Mouse (Mus musculus): ENCODE measurements around the gene Ankle1. TPM values are rescaled to one million over a fixed set of nuclear protein-coding genes. Genes with fewer than 3 reads are reported as not detected.

Gene Ankle1
- polyA plus RNA-seq, 1 experiment from 2014 or later: 8.8 TPM

DNA sequence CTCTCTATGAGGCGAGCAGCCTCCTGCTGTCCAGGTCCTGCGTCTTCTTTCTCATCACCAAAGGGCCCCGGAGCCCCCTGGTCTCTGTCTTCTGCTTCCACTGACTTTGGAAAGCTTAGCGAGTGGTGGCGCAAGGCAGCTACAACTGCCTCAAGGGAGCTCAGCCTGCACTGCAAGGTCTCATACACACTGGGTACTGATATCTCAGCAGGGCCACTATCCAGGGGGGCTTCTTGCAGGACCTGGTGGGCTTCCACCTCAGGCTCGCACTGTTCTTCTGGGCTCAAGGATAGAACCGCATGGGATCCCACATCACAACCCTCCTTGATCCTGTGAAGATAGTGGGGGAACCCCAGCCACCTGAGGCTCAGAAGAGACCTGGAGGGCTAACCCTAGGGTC lies 11.3 kb upstream of the Ankle1 start:
- Histone ChIP-seq H3K9ac (ENCODE audit: low read depth, low read length) (no peak overlapping the region), H3K27me3 (replicated peaks; ENCODE audit: control insufficient read depth, insufficient read depth, low read length) (no peaks in the 10 kb centered on the region), H3K9me3 (ENCODE audit: control insufficient read depth, low read length) (no peaks in the 10 kb centered on the region), H3K4me1 (ENCODE audit: control insufficient read depth, insufficient read depth, low read depth, low read length) (peaks cover 12% of the 10 kb centered on the region), H3K4me3 (ENCODE audit: low read length) (no peak overlapping the region), H3K27ac (ENCODE audit: low read depth, low read length) (no peak overlapping the region), H3K36me3 (ENCODE audit: control insufficient read depth, insufficient read depth, low read length) (peaks cover 7% of the 10 kb centered on the region; the same call in 1 of the 2 replicates), H3K4me2 (ENCODE audit: low read length) (peak overlapping the region; percentile 14; the same call in 1 of the 2 replicates)
- no peak for ATAC-seq
- WGBS: 85% methylated on average over 7 of the region's 7 CpGs

DNA sequence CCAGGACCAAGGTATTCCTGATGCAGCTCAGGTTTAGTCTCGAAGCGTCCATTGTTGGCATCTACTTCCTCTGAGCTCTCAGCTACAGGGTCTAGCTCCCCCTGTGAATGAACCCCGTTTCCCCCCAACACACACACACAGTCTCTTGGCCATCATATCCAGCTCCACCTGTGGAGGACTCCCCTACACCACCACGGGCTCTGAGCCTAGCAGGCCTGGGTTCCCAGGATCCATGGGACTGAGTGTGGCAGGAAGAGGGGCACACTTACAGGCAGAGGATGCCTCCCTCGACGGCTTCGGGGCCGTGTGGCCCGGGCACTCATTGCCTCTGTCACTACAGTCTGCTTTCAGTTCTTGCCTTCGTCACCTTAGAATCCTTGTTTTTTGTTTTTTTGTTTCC lies 10.7 kb upstream of the Ankle1 start:
- H3K4me2 ChIP-seq (ENCODE audit: low read length): peak overlapping the region; percentile 11; the same call in 1 of the 2 replicates
- H3K4me1 ChIP-seq (ENCODE audit: control insufficient read depth, insufficient read depth, low read depth, low read length): peaks cover 12% of the 10 kb centered on the region
- H3K27ac ChIP-seq (ENCODE audit: low read depth, low read length): no peak overlapping the region
- WGBS: 77% methylated on average over 10 of the region's 10 CpGs
- no peak overlapping the region; the same call in 1 of the 2 replicates for H3K4me3 ChIP-seq (ENCODE audit: low read length)
- no peaks in the 10 kb centered on the region for H3K27me3 ChIP-seq (replicated peaks; ENCODE audit: control insufficient read depth, insufficient read depth, low read length)
- no peaks in the 10 kb centered on the region for H3K9me3 ChIP-seq (ENCODE audit: control insufficient read depth, low read length)
- peaks cover 7% of the 10 kb centered on the region; the same call in 1 of the 2 replicates for H3K36me3 ChIP-seq (ENCODE audit: control insufficient read depth, insufficient read depth, low read length)
- no peak for ATAC-seq
- H3K9ac ChIP-seq (ENCODE audit: low read depth, low read length): no peak overlapping the region

DNA sequence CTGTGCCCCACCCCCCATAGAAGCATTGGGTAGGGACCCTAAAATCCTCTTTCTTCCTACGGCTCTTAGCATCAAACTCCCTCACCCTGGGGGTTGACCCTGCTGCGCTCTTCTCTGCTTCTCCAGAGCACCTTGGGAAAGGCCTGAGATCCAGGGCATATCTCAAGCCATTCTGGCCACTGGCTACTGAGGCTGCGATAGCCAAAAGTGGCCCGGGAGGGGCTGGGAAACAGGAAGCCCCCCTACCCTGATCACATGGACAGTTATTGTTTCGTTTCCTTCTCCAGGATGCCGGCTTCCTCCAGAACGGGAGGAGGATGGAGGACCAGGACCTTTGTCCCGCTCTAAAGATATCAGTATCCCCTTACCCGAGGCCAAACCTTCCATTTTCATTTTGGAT lies 10.2 kb upstream of the Ankle1 start, which contains the start of gene Ushbp1:
Gene Ushbp1, minus strand, starts transcription at position 174 of the 400 bp plus-strand sequence.
- no peak for ATAC-seq
- H3K4me3 ChIP-seq (ENCODE audit: low read length): peak within 1 kb of the TSS; percentile 80
- peak within 1 kb of the TSS; percentile 35 for H3K9ac ChIP-seq (ENCODE audit: low read depth, low read length)
- H3K36me3 ChIP-seq (ENCODE audit: control insufficient read depth, insufficient read depth, low read length): peaks cover 7% of the 10 kb centered on the region; the same call in 1 of the 2 replicates
- no peaks in the 10 kb centered on the region for H3K27me3 ChIP-seq (replicated peaks; ENCODE audit: control insufficient read depth, insufficient read depth, low read length)
- peak within 1 kb of the TSS; percentile 60 for H3K4me2 ChIP-seq (ENCODE audit: low read length)
- no peaks in the 10 kb centered on the region for H3K9me3 ChIP-seq (ENCODE audit: control insufficient read depth, low read length)
- H3K4me1 ChIP-seq (ENCODE audit: control insufficient read depth, insufficient read depth, low read depth, low read length): peaks cover 12% of the 10 kb centered on the region
- peak within 1 kb of the TSS; percentile 72 for H3K27ac ChIP-seq (ENCODE audit: low read depth, low read length)
- 85% methylated on average over 9 of the region's 9 CpGs for WGBS

DNA sequence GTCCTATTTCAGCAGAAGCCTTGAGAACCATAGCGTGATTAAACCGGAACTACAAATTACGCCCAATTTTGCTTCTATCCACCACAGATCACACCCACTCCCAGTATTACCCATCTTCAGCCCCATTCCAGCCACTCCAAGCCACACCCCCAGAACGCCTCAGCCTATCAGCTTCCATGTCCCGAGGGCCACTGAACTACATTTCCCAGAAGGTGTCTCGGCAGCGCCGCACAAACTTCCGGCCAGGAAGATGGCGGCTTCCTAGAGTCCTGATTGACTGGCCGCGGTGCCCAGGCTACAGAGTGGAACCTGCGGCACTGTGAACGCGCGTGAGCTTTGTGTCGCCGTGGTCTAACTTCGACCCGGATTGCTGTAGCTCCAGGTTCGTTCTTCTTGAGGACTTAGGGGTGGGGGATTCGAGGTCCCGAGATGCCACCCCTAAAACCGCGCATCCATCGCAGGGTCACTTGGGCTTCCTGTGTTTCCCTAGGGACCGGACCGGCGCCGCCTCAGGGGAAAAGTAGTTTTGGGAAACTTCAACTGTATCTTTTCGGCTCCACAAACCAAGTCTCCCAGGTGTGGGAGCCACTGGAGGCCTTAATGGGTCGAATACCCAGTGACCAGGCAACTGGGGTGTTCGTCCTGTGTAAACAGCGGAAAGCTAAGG lies 9.0 kb upstream of the Ankle1 start, which contains the start of gene Babam1:
Gene Babam1, plus strand, starts transcription at position 223 of the 667 bp plus-strand sequence.
- Histone ChIP-seq H3K4me1 (ENCODE audit: control insufficient read depth, insufficient read depth, low read depth, low read length) (peaks cover 12% of the 10 kb centered on the region), H3K4me2 (ENCODE audit: low read length) (peak within 1 kb of the TSS; percentile 97), H3K9me3 (ENCODE audit: control insufficient read depth, low read length) (no peaks in the 10 kb centered on the region), H3K9ac (ENCODE audit: low read depth, low read length) (peak within 1 kb of the TSS; percentile 85), H3K27me3 (replicated peaks; ENCODE audit: control insufficient read depth, insufficient read depth, low read length) (no peaks in the 10 kb centered on the region), H3K36me3 (ENCODE audit: control insufficient read depth, insufficient read depth, low read length) (peaks cover 7% of the 10 kb centered on the region; the same call in 1 of the 2 replicates), H3K27ac (ENCODE audit: low read depth, low read length) (peak within 1 kb of the TSS; percentile 72), H3K4me3 (ENCODE audit: low read length) (peak within 1 kb of the TSS; percentile 80)
- under 1% methylated on average over 34 of the region's 34 CpGs for WGBS
- ATAC-seq: peak; percentile 98

DNA sequence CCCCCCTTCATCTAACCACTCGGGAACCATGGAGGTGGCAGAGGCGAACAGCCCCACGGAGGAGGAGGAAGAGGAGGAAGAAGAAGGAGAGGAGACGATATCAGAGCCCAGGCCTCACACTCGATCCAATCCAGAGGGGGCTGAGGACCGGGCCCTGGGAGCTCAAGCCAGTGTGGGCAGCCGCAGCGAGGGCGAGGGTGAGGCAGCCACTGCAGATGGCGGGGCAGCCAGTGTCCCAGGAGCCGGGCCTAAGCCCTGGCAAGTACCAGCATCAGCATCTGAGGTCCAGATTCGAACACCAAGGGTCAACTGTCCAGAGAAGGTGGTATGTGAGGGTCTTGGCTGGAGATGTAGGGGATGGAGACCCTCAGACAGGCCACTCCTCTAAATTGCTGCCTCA lies 8.1 kb upstream of the Ankle1 start:
- 86% methylated on average over 12 of the region's 12 CpGs for WGBS
- Histone ChIP-seq H3K4me3 (ENCODE audit: low read length) (peak overlapping the region; percentile 80), H3K4me1 (ENCODE audit: control insufficient read depth, insufficient read depth, low read depth, low read length) (peaks cover 12% of the 10 kb centered on the region), H3K9me3 (ENCODE audit: control insufficient read depth, low read length) (no peaks in the 10 kb centered on the region), H3K9ac (ENCODE audit: low read depth, low read length) (no peak overlapping the region), H3K27me3 (replicated peaks; ENCODE audit: control insufficient read depth, insufficient read depth, low read length) (no peaks in the 10 kb centered on the region), H3K4me2 (ENCODE audit: low read length) (peak overlapping the region; percentile 97), H3K27ac (ENCODE audit: low read depth, low read length) (no peak overlapping the region), H3K36me3 (ENCODE audit: control insufficient read depth, insufficient read depth, low read length) (peaks cover 7% of the 10 kb centered on the region; the same call in 1 of the 2 replicates)
- ATAC-seq: no peak

DNA sequence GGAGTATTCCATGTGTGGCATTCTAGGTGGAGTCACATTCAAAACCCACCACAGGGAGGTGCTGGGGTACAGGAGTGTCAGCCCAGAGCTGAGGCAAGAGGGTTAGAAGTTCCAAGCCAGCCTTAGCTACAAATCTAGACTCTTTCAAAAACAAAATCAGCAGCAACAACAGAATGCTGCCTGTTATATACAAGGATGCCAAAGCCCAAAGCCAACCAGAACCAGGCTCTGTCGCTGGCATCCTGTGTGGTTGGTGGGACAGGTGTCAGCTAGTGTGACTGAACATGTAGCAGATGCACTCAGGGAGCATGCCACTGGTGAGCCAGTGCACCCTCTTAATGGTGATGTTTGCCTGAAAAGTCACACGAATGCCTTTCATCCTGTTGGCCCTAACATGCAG lies 5.0 kb upstream of the Ankle1 start:
- H3K4me3 ChIP-seq (ENCODE audit: low read length): no peak overlapping the region
- no peaks in the 10 kb centered on the region for H3K9me3 ChIP-seq (ENCODE audit: control insufficient read depth, low read length)
- H3K9ac ChIP-seq (ENCODE audit: low read depth, low read length): no peak overlapping the region
- no peak overlapping the region for H3K4me2 ChIP-seq (ENCODE audit: low read length)
- WGBS: 93% methylated on average over 2 of the region's 2 CpGs
- H3K27ac ChIP-seq (ENCODE audit: low read depth, low read length): no peak overlapping the region
- H3K27me3 ChIP-seq (replicated peaks; ENCODE audit: control insufficient read depth, insufficient read depth, low read length): no peaks in the 10 kb centered on the region
- peaks cover 7% of the 10 kb centered on the region; the same call in 1 of the 2 replicates for H3K36me3 ChIP-seq (ENCODE audit: control insufficient read depth, insufficient read depth, low read length)
- peaks cover 12% of the 10 kb centered on the region for H3K4me1 ChIP-seq (ENCODE audit: control insufficient read depth, insufficient read depth, low read depth, low read length)
- ATAC-seq: no peak

DNA sequence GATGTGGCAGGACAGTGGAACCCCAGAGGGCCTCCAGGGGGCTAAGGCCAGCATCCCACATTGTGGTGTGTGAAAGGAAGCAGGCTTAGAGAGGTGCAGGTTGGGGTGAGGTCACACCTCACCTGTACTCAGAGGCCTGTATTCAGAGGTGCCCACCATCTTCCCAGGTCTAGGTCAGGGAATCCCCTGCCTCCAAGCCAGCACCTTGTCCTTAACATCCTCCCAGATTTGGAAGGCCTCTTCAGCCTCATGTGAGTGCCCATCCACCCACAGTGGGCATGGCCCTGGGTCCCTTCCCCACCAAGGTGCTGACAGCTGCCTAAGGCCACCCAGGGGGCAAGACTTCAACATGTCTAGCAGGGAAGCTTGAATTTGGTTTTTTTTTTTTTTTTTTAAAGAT lies 4.4 kb upstream of the Ankle1 start:
- Histone ChIP-seq H3K27ac (ENCODE audit: low read depth, low read length) (no peak overlapping the region), H3K9me3 (ENCODE audit: control insufficient read depth, low read length) (no peaks in the 10 kb centered on the region), H3K4me1 (ENCODE audit: control insufficient read depth, insufficient read depth, low read depth, low read length) (peaks cover 14% of the 10 kb centered on the region), H3K9ac (ENCODE audit: low read depth, low read length) (no peak overlapping the region), H3K27me3 (replicated peaks; ENCODE audit: control insufficient read depth, insufficient read depth, low read length) (no peaks in the 10 kb centered on the region), H3K4me2 (ENCODE audit: low read length) (no peak overlapping the region), H3K36me3 (ENCODE audit: control insufficient read depth, insufficient read depth, low read length) (peaks cover 7% of the 10 kb centered on the region; the same call in 1 of the 2 replicates), H3K4me3 (ENCODE audit: low read length) (no peak overlapping the region)
- ATAC-seq: no peak

DNA sequence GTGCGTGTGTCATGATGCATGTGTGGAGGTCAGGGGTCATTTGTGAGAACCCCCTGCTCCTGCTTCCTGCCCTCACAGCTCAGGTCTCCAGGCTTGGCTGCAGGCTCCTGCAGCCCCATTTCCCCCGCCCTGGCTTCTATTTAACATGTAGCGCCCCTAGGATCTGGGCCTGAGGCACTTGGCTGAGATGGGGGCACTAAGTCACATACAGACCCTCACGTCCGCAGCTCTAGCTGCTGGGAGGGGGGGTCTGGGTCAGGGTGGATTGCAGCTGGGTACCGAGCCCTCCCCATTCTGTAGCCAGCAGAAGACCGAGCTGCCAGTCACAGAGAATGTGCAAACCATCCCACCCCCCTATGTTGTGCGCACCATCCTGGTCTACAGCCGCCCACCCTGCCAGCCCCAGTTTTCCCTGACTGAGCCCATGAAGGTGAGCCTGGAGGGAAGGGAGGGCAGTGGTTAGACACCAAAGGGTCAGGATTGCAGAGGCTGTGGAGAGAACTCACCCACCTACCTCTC lies 3.3 kb upstream of the Ankle1 start:
- no peak for ATAC-seq
- Histone ChIP-seq H3K36me3 (ENCODE audit: control insufficient read depth, insufficient read depth, low read length) (peaks cover 7% of the 10 kb centered on the region; the same call in 1 of the 2 replicates), H3K27me3 (replicated peaks; ENCODE audit: control insufficient read depth, insufficient read depth, low read length) (no peaks in the 10 kb centered on the region), H3K9me3 (ENCODE audit: control insufficient read depth, low read length) (no peaks in the 10 kb centered on the region), H3K4me1 (ENCODE audit: control insufficient read depth, insufficient read depth, low read depth, low read length) (peaks cover 14% of the 10 kb centered on the region), H3K4me2 (ENCODE audit: low read length) (no peak overlapping the region), H3K9ac (ENCODE audit: low read depth, low read length) (no peak overlapping the region), H3K27ac (ENCODE audit: low read depth, low read length) (no peak overlapping the region), H3K4me3 (ENCODE audit: low read length) (no peak overlapping the region)
- 90% methylated on average over 9 of the region's 9 CpGs for WGBS

DNA sequence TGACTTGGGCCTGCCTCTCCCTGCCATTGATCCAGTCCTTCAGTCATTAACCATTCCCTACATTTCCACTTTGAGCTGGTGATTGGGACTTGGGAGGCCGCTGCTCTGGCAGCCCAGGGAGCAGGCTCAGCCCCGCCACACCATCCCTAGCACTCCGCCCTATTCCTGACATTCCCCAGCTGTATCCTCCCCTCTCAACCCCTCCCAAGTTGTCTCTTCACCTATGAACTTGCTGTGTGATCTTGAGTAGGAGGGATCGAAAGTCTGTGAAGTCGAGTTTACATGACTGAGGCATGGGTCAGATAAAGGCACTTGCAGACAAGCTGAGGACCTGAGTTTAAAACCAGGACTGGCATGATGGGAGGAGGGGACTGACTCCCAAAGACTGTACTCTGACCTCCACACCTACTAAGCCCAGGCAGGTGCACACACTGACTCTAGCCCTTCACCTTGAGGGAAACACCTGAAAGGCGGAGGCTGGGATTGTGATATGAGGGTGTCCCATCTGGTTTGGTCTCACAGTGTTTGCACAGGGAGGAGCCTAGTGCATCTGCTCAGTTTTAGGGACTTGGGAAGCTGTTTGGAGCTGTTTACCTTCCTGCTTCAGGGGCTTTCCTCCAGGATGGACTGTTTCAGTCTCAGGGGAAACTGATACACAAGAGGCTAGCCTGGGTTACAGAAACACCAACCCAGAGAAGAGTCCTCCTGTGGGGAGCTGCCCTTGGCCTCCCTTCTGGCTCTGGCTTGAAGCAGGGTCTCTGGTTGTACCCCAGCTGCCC lies 2.5 kb upstream of the Ankle1 start:
- ATAC-seq: no peak
- H3K36me3 ChIP-seq (ENCODE audit: control insufficient read depth, insufficient read depth, low read length): peaks cover 5% of the 10 kb centered on the region; the same call in 1 of the 2 replicates

More for the DNA sequence above, 2.5 kb upstream of the Ankle1 start:
- peaks cover 10% of the 10 kb centered on the region for H3K4me1 ChIP-seq (ENCODE audit: control insufficient read depth, insufficient read depth, low read depth, low read length)
- H3K27me3 ChIP-seq (replicated peaks; ENCODE audit: control insufficient read depth, insufficient read depth, low read length): no peaks in the 10 kb centered on the region
- no peak overlapping the region for H3K4me2 ChIP-seq (ENCODE audit: low read length)
- no peak overlapping the region for H3K4me3 ChIP-seq (ENCODE audit: low read length)
- no peak overlapping the region for H3K27ac ChIP-seq (ENCODE audit: low read depth, low read length)
- 90% methylated on average over 6 of the region's 6 CpGs for WGBS
- H3K9me3 ChIP-seq (ENCODE audit: control insufficient read depth, low read length): no peaks in the 10 kb centered on the region
- no peak overlapping the region for H3K9ac ChIP-seq (ENCODE audit: low read depth, low read length)
